Mouse (Mus musculus) intestine, embryonic 16.5 days (tissue): Measurements from ENCODE around the gene Ttc7b. TPM values are rescaled to one million over a fixed set of nuclear protein-coding genes. Genes with fewer than 3 reads are reported as not detected.

ENCODE experiments used
- ATAC-seq: fragments of 200-750 bp; cut with Nextera tagmentation; 2 replicates; pipeline ENCODE4 v1.8.0; 2017; ENCODE audit warnings: moderate TSS enrichment, moderate library complexity
- H3K27ac ChIP-seq: fragments of 300-500 bp; sonication (generic); 2 replicates; pipeline ENCODE4 v1.5.1; 2014; ENCODE audit warnings: mild to moderate bottlenecking, low read length
- H3K27me3 ChIP-seq: fragments of 300-500 bp; sonication (generic); replicated peaks from 2 replicates; pipeline ENCODE4 v1.6.1; 2014; ENCODE audit warnings: low read length, control low read depth, mixed read lengths; ENCODE audit not compliant: control insufficient read depth, insufficient read depth
- H3K36me3 ChIP-seq: fragments of 300-500 bp; sonication (generic); 2 replicates; pipeline ENCODE4 v1.6.1; 2014; ENCODE audit warnings: low read length, control low read depth; ENCODE audit not compliant: control insufficient read depth, insufficient read depth
- H3K4me1 ChIP-seq: fragments of 300-500 bp; sonication (generic); 2 replicates; pipeline ENCODE4 v1.6.1; 2014; ENCODE audit warnings: low read length, control low read depth, mixed read lengths; ENCODE audit not compliant: control insufficient read depth, insufficient read depth
- H3K4me2 ChIP-seq: fragments of 300-500 bp; sonication (generic); 2 replicates; pipeline ENCODE4 v1.6.1; 2014; ENCODE audit warnings: low read depth, low read length, control low read depth
- H3K4me3 ChIP-seq: fragments of 300-500 bp; sonication (generic); 2 replicates; pipeline ENCODE4 v1.5.1; 2014; ENCODE audit warnings: mild to moderate bottlenecking, low read length
- H3K9ac ChIP-seq: fragments of 300-500 bp; sonication (generic); 2 replicates; pipeline ENCODE4 v1.6.1; 2014; ENCODE audit warnings: low read depth, low read length
- H3K9me3 ChIP-seq: fragments of 300-500 bp; sonication (generic); 2 replicates; pipeline ENCODE4 v1.6.1; 2016; ENCODE audit warnings: low read length, control low read depth; ENCODE audit not compliant: control insufficient read depth
- WGBS: fragments of 180-500 bp; shearing (Covaris S2); extraction: QIAGEN DNeasy Blood & Tissue Kit; methylation state at CpG from one replicate; pipeline ENCODE4 v1.1.7; 2014; 5-methylcytosine and 5-hydroxymethylcytosine counted together
- polyA plus RNA-seq: library from polyadenylated mRNA; unstranded; fragments of >200 nt; fragmentation: Nextera tagmentation; extraction: Ambion mirVana; gene quantifications from 2 replicates; pipeline ENCODE4 v1.2.1, GENCODE M21; 2015

The Ttc7b gene
- 2.4 and 2.8 TPM in 2 replicates for polyA plus RNA-seq

GRCm38 (mm10) chr12:100520794-100521186 is at the start of gene Ttc7b:
Gene Ttc7b (minus strand): TSS chr12:100520826.
- peak within 1 kb of the TSS; percentile 75 for H3K4me2 ChIP-seq
- H3K36me3 ChIP-seq: 0 out of 2 replicates have a peak, but pooled peaks cover 2% of the 10 kb centered on the region
- peak within 1 kb of the TSS; percentile 96 for H3K9ac ChIP-seq
- peak within 1 kb of the TSS; percentile 68 for H3K27ac ChIP-seq
- no peaks in the 10 kb centered on the region for H3K9me3 ChIP-seq
- peaks cover 37% of the 10 kb centered on the region for H3K4me1 ChIP-seq
- 1% methylated on average over 41 of the region's 42 CpGs for WGBS
- H3K27me3 ChIP-seq: no peaks in the 10 kb centered on the region
- ATAC-seq: peak; percentile 88
- peak within 1 kb of the TSS; percentile 87 for H3K4me3 ChIP-seq

- no peaks in the 10 kb centered on the region for H3K9me3 ChIP-seq
- no peak overlapping the region for H3K9ac ChIP-seq
- WGBS: 82% methylated on average over 7 of the region's 7 CpGs
- H3K27me3 ChIP-seq: no peaks in the 10 kb centered on the region
- H3K4me1 ChIP-seq: no peaks in the 10 kb centered on the region
- H3K4me3 ChIP-seq: no peak overlapping the region
- no peaks in the 10 kb centered on the region for H3K36me3 ChIP-seq
- H3K4me2 ChIP-seq: no peak overlapping the region
- H3K27ac ChIP-seq: no peak overlapping the region
- no peak for ATAC-seq
Observed at GRCm38 (mm10) chr12:100568831-100569230, 48.2 kb upstream of the Ttc7b start.

- Histone ChIP-seq H3K27ac (no peak overlapping the region), H3K9me3 (no peaks in the 10 kb centered on the region), H3K36me3 (no peaks in the 10 kb centered on the region), H3K27me3 (no peaks in the 10 kb centered on the region), H3K4me3 (no peak overlapping the region), H3K4me1 (no peaks in the 10 kb centered on the region), H3K9ac (no peak overlapping the region), H3K4me2 (no peak overlapping the region)
- 84% methylated on average over 6 of the region's 6 CpGs for WGBS
- no peak for ATAC-seq
Observed at GRCm38 (mm10) chr12:100568105-100568504, 47.5 kb upstream of the Ttc7b start.

- Histone ChIP-seq H3K4me2 (no peak overlapping the region), H3K27me3 (no peaks in the 10 kb centered on the region), H3K36me3 (no peaks in the 10 kb centered on the region), H3K27ac (no peak overlapping the region), H3K9ac (no peak overlapping the region), H3K4me1 (no peaks in the 10 kb centered on the region), H3K4me3 (no peak overlapping the region), H3K9me3 (no peaks in the 10 kb centered on the region)
- no peak for ATAC-seq
- WGBS: 76% methylated on average over 3 of the region's 3 CpGs
Observed at GRCm38 (mm10) chr12:100567627-100568026, 47.0 kb upstream of the Ttc7b start.

- peak; percentile 66 for ATAC-seq
- H3K27me3 ChIP-seq: no peaks in the 10 kb centered on the region
- H3K4me3 ChIP-seq: no peak overlapping the region
- no peaks in the 10 kb centered on the region for H3K4me1 ChIP-seq
- 80% methylated on average over 6 of the region's 6 CpGs for WGBS
- H3K9me3 ChIP-seq: no peaks in the 10 kb centered on the region
- no peaks in the 10 kb centered on the region for H3K36me3 ChIP-seq
- no peak overlapping the region for H3K27ac ChIP-seq
- H3K4me2 ChIP-seq: no peak overlapping the region
- H3K9ac ChIP-seq: no peak overlapping the region
Observed at GRCm38 (mm10) chr12:100553675-100554074, 33.0 kb upstream of the Ttc7b start.

GRCm38 (mm10) chr12:100551972-100552371 is 31.3 kb upstream of the Ttc7b start:
- no peak overlapping the region for H3K4me2 ChIP-seq
- H3K9ac ChIP-seq: no peak overlapping the region

GRCm38 (mm10) chr12:100544194-100544567 is 23.6 kb upstream of the Ttc7b start:
- Histone ChIP-seq H3K4me2 (no peak overlapping the region), H3K4me3 (no peak overlapping the region), H3K4me1 (no peaks in the 10 kb centered on the region), H3K9me3 (no peaks in the 10 kb centered on the region), H3K27me3 (no peaks in the 10 kb centered on the region), H3K27ac (no peak overlapping the region), H3K36me3 (no peaks in the 10 kb centered on the region), H3K9ac (no peak overlapping the region)
- no peak for ATAC-seq
- WGBS: 91% methylated on average over 4 of the region's 4 CpGs

More at GRCm38 (mm10) chr12:100551972-100552371, 31.3 kb upstream of the Ttc7b start:
- H3K9me3 ChIP-seq: no peaks in the 10 kb centered on the region
- H3K27me3 ChIP-seq: no peaks in the 10 kb centered on the region
- H3K36me3 ChIP-seq: no peaks in the 10 kb centered on the region
- H3K4me3 ChIP-seq: no peak overlapping the region
- no peak overlapping the region for H3K27ac ChIP-seq
- no peak for ATAC-seq
- WGBS: 85% methylated on average over 1 of the region's 1 CpGs
- no peaks in the 10 kb centered on the region for H3K4me1 ChIP-seq

- Histone ChIP-seq H3K9ac (no peak overlapping the region), H3K9me3 (no peaks in the 10 kb centered on the region), H3K27ac (no peak overlapping the region), H3K4me2 (no peak overlapping the region), H3K27me3 (no peaks in the 10 kb centered on the region), H3K36me3 (no peaks in the 10 kb centered on the region), H3K4me3 (no peak overlapping the region), H3K4me1 (0 out of 2 replicates have a peak, but pooled peaks cover 2% of the 10 kb centered on the region)
- WGBS: 76% methylated on average over 6 of the region's 6 CpGs
- no peak for ATAC-seq
Observed at GRCm38 (mm10) chr12:100543437-100544193, 23.0 kb upstream of the Ttc7b start.

GRCm38 (mm10) chr12:100542494-100542893 is 21.9 kb upstream of the Ttc7b start:
- Histone ChIP-seq H3K4me3 (no peak overlapping the region), H3K4me1 (0 out of 2 replicates have a peak, but pooled peaks cover 2% of the 10 kb centered on the region), H3K9me3 (no peaks in the 10 kb centered on the region), H3K9ac (no peak overlapping the region), H3K27ac (no peak overlapping the region), H3K27me3 (no peaks in the 10 kb centered on the region), H3K36me3 (no peaks in the 10 kb centered on the region), H3K4me2 (no peak overlapping the region)
- no peak for ATAC-seq
- 89% methylated on average over 6 of the region's 6 CpGs for WGBS
